Mouse (Mus musculus) neural tube, embryonic 11.5 days (tissue): ENCODE results near the gene Fhad1. TPM values are rescaled to one million over a fixed set of nuclear protein-coding genes. Genes with fewer than 3 reads are reported as not detected.
A peak's percentile ranks its signal among the peaks of the same experiment; 100 is the strongest.

Experiments
- ATAC-seq: fragments of 200-750 bp; cut with Nextera tagmentation; 2 replicates; pipeline ENCODE4 v1.8.0; 2017; ENCODE audit warnings: moderate number of reproducible peaks, mild to moderate bottlenecking, moderate TSS enrichment, moderate library complexity; ENCODE audit not compliant: insufficient read depth, low FRiP score, low TSS enrichment
- DNase-seq: peaks from one replicate; pipeline ENCODE4 v3.0.0-alpha.2; 2015; ENCODE audit warnings: low spot score
- H3K27ac ChIP-seq: fragments of 300-500 bp; sonication (generic); 2 replicates; pipeline ENCODE4 v1.5.1; 2014; ENCODE audit warnings: low read depth, mild to moderate bottlenecking, low read length
- H3K27me3 ChIP-seq: fragments of 300-500 bp; sonication (generic); 2 replicates; pipeline ENCODE4 v1.6.1; 2014; ENCODE audit warnings: mild to moderate bottlenecking, low read length, mixed read lengths; ENCODE audit not compliant: control insufficient read depth, insufficient read depth
- H3K36me3 ChIP-seq: fragments of 300-500 bp; sonication (generic); 2 replicates; pipeline ENCODE4 v1.6.1; 2014; ENCODE audit warnings: mild to moderate bottlenecking, low read length, moderate library complexity, mixed read lengths; ENCODE audit not compliant: control insufficient read depth, insufficient read depth
- H3K4me1 ChIP-seq: fragments of 300-500 bp; sonication (generic); 2 replicates; pipeline ENCODE4 v1.6.1; 2014; ENCODE audit warnings: low read length, mixed read lengths; ENCODE audit not compliant: control insufficient read depth, insufficient read depth
- H3K4me2 ChIP-seq: fragments of 300-500 bp; sonication (generic); 2 replicates; pipeline ENCODE4 v1.6.1; 2014; ENCODE audit warnings: low read depth, mild to moderate bottlenecking, moderate library complexity
- H3K4me3 ChIP-seq: fragments of 300-500 bp; sonication (generic); 2 replicates; pipeline ENCODE4 v1.5.1; 2014; ENCODE audit warnings: low read depth, low read length
- H3K9ac ChIP-seq: fragments of 300-500 bp; sonication (generic); 2 replicates; pipeline ENCODE4 v1.6.1; 2014; ENCODE audit warnings: mild to moderate bottlenecking, low read length
- H3K9me3 ChIP-seq: fragments of 300-500 bp; sonication (generic); 2 replicates; pipeline ENCODE4 v1.6.1; 2016; ENCODE audit warnings: low read length; ENCODE audit not compliant: control insufficient read depth
- WGBS: fragments of 180-500 bp; shearing (Covaris S2); extraction: QIAGEN DNeasy Blood & Tissue Kit; methylation state at CpG from one replicate; pipeline ENCODE4 v1.1.7; 2014; 5-methylcytosine and 5-hydroxymethylcytosine counted together
- polyA plus RNA-seq: library from polyadenylated mRNA; unstranded; fragments of >200 nt; fragmentation: Nextera tagmentation; extraction: Ambion mirVana; gene quantifications from 2 replicates; pipeline ENCODE4 v1.2.1, GENCODE M21; 2014

The Fhad1 gene
- polyA plus RNA-seq, 1 experiment from 2014 or later: 1.5 TPM

DNA sequence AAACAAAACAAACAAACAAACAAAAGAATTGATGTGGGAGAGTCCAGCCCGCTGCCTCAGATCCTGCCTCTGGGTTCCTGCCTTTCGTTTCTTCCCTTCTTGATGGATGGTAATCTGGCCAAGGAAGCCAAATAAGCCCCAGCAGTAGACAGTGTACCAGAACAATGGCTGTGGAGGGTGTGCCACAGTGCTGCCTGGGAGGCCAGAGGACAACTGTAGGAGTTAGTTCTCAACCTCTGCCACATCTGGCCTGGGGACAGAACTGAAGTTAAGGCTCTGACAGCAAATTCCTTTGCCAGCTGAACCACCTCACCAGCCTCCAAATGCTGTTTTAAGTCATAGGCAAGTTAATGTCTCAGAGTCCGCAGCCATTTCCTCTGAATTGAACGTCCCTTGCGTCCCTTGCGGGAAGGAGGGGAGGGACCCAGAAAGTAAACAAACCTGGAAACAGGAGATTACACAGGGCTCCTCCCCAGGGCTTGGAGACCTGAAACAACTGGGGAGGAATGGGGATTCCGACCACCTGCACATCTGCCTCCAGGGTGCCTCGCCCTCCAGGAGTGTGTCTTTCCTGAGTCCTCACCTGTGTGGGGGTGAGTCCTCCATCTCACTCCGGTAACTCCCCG lies 133.5 kb downstream of the Fhad1 start:
- no peaks in the 10 kb centered on the region for H3K9me3 ChIP-seq
- no peak overlapping the region for H3K9ac ChIP-seq

DNA sequence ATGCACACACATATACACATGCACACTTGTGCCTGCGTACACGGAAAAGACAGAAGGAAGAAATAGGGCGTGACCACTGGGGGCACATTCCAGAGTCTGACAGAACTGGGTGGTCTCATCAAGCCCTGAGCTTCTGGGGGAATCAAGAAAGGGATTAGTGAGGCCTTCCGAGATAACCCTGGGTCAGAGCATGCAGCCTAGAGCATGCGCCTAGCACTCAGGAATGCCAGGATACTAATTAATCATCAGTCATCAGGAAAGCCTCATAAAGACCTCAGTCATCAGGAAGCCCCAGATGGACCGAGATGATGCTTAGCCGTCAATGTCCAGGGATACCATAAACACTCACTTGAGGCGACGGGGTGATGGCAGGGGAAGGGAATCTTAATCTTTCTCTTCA lies 135.0 kb downstream of the Fhad1 start:
- peaks cover 8% of the 10 kb centered on the region; the same call in 1 of the 2 replicates for H3K4me1 ChIP-seq
- no peak overlapping the region for H3K27ac ChIP-seq
- no peak overlapping the region for H3K9ac ChIP-seq
- WGBS: 74% methylated on average over 9 of the region's 9 CpGs
- no peak overlapping the region for H3K4me3 ChIP-seq
- ATAC-seq: no peak
- H3K9me3 ChIP-seq: no peaks in the 10 kb centered on the region
- H3K27me3 ChIP-seq: no peaks in the 10 kb centered on the region
- H3K4me2 ChIP-seq: no peak overlapping the region
- no peak for DNase-seq
- H3K36me3 ChIP-seq: no peaks in the 10 kb centered on the region

More for the DNA sequence above, 133.5 kb downstream of the Fhad1 start:
- Histone ChIP-seq H3K27me3 (no peaks in the 10 kb centered on the region), H3K36me3 (no peaks in the 10 kb centered on the region), H3K4me1 (no peaks in the 10 kb centered on the region), H3K27ac (no peak overlapping the region), H3K4me3 (no peak overlapping the region), H3K4me2 (no peak overlapping the region)
- ATAC-seq (no peak), DNase-seq (no peak)
- 74% methylated on average over 10 of the region's 10 CpGs for WGBS

DNA sequence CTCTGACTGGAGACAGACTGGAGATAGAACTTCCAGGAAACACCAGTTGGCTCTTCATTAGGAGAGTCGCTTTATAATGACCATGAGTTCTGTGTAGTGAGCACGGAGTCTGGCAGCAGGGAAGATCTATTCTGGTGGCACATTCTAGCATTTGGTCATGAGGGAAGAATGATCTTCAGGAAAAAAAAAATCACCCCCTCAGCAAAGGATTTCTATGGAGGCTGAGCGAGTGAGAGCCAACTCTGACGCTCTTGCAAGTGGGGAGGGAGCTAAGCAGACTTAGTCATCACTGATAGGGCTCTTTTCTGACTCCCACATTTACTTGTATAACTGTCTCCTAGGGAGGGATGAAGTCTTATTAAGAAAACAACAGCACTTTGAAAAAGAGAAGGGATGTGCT lies 135.8 kb downstream of the Fhad1 start:
- ATAC-seq (no peak), DNase-seq (no peak)
- Histone ChIP-seq H3K27me3 (no peaks in the 10 kb centered on the region), H3K36me3 (no peaks in the 10 kb centered on the region), H3K4me2 (no peak overlapping the region), H3K27ac (no peak overlapping the region), H3K4me3 (no peak overlapping the region), H3K9me3 (no peaks in the 10 kb centered on the region), H3K4me1 (peaks cover 10% of the 10 kb centered on the region; the same call in 1 of the 2 replicates), H3K9ac (no peak overlapping the region)
- WGBS: 85% methylated on average over 4 of the region's 4 CpGs

DNA sequence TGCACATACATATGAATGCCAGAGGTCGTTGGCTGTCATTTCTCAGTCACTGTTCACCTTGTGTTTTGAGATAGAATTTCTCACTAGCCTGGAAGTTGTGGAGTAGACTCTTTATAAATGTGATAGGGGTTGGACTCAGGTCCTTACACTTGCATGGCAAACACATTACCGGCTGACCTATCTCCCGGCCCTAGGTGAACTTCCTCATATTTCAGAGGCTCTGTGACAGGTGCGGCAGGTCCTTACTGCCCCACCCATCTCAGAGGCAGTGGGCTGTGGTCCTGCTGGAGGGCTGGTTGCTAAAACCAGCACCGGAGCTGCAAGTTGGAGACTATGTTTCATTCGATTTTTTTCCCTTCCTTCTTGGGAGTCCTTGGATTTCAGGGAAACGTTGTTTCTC lies 136.3 kb downstream of the Fhad1 start:
- H3K4me1 ChIP-seq: peaks cover 12% of the 10 kb centered on the region; the same call in 1 of the 2 replicates
- no peak for ATAC-seq
- WGBS: 76% methylated on average over 7 of the region's 7 CpGs
- no peaks in the 10 kb centered on the region for H3K36me3 ChIP-seq
- no peak overlapping the region for H3K27ac ChIP-seq
- H3K4me3 ChIP-seq: no peak overlapping the region
- no peak for DNase-seq
- no peaks in the 10 kb centered on the region for H3K27me3 ChIP-seq
- no peak overlapping the region for H3K4me2 ChIP-seq
- H3K9me3 ChIP-seq: no peaks in the 10 kb centered on the region
- no peak overlapping the region for H3K9ac ChIP-seq

DNA sequence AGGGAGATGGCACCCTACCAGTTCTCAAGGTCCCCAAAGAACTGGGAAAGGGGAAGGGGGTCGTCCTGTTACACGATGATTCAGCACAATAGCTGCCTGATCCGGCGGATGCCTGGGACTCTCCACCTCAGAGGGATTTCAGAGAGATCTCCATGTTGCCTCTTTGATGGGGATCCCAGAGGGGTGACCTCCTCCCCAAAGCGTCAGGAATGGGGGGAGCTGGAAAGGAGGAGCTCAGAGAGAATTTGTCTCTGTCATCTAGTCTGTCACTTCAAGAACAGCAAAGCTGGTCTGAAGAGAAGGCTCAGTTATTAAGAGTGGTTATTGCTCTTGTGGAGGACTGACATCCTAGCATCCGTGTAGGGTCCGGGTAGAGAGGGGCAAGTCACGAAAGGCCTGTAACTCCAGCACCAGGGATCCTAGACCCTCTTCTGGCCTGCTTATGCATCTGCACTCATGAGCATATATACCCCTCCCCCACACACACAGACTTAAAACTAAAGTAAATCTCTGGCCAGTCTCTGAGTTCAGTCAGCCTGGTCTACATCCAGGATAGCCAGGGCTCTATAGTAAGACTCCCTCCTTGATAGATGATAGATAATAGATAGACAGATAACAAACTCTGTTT lies 139.3 kb downstream of the Fhad1 start:
- Histone ChIP-seq H3K27ac (no peak overlapping the region), H3K27me3 (no peaks in the 10 kb centered on the region), H3K4me1 (peaks cover 14% of the 10 kb centered on the region; the same call in 1 of the 2 replicates), H3K4me2 (peak overlapping the region; percentile 93), H3K9me3 (no peaks in the 10 kb centered on the region), H3K9ac (no peak overlapping the region), H3K4me3 (no peak overlapping the region; the same call in 1 of the 2 replicates), H3K36me3 (no peaks in the 10 kb centered on the region)
- ATAC-seq (no peak), DNase-seq (peak; percentile 28)
- 13% methylated on average over 8 of the region's 8 CpGs for WGBS

DNA sequence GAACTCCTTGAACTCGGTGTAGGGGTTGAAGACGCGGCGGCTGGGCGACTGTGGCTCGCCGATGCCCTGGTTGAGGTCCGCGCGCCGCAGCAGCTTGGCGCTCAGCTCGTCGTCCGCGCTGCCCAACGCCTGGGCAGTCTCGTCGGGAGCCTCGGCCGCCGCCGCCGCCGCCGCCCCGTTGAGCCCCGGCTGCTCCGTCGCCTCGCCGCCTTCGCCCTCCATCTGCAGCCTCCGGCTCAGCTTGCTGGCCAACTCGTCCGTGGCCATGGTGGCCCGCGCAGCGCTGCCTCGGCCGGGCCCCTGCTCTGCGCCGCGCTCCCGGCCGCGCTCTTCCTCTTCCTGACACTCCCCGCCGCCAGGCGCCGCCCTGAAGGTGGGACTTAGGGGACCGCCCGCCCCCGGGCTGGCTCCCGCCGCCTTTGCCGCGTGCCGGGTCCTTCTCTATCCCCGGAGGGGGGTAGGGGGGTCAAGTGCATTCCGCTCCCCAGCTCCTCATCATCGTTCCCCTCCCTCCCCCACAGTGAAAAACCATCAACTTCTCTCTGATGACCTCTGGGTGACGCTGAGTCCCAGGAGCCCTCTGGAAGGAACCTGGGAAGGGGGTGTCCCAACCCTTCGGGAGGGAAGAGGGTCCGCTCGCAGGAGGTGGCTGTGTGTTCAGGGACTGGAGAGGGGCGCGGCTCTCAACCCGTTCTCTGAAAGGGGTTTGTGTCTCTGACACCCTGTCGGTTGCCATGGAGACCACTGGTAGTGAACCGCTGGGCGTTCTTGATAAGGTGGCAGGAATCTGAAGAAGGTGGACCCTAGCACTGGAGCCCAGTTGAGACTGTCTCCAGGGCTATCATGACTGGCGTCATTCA lies 140.1 kb downstream of the Fhad1 start, which contains the start of gene Efhd2:
Efhd2 (minus strand) TSS at position 320 of the 860 bp plus-strand sequence.
- DNase-seq (peak; percentile 83), ATAC-seq (peak; percentile 82)
- Histone ChIP-seq H3K27me3 (no peaks in the 10 kb centered on the region), H3K4me2 (peak within 1 kb of the TSS; percentile 93), H3K4me1 (peaks cover 14% of the 10 kb centered on the region; the same call in 1 of the 2 replicates), H3K36me3 (no peaks in the 10 kb centered on the region), H3K9ac (peak within 1 kb of the TSS; percentile 69), H3K9me3 (no peaks in the 10 kb centered on the region), H3K4me3 (peak within 1 kb of the TSS; percentile 64), H3K27ac (no peak within 1 kb of the TSS)
- WGBS: under 1% methylated on average over 69 of the region's 73 CpGs

DNA sequence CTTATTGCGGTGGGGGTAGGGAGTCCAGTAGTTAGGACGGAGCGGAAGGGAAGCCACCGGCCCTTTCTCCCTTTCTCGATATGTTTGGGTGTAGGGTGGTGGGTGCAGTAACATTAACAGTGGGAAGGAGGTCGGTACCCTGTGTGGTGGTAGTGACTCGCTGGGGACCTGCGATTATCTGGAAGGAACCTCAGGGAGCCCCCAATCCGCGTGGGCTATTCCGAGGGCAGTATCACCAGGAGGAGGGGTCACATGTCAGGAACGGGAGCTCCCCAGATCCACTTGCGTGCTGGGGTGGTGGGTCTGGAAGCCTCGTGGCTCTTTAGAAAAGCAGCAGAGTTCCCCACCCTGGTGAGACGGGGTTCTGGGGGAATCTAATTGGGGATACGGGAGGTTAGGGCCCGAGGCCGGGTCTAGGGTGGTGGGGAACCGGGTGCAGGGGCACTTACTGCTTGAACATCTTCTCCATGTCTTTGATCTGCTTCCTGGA lies 140.7 kb downstream of the Fhad1 start:
- peaks cover 14% of the 10 kb centered on the region; the same call in 1 of the 2 replicates for H3K4me1 ChIP-seq
- 0 out of 2 replicates have a peak, but pooled peaks have one; percentile 21 for ATAC-seq

DNA sequence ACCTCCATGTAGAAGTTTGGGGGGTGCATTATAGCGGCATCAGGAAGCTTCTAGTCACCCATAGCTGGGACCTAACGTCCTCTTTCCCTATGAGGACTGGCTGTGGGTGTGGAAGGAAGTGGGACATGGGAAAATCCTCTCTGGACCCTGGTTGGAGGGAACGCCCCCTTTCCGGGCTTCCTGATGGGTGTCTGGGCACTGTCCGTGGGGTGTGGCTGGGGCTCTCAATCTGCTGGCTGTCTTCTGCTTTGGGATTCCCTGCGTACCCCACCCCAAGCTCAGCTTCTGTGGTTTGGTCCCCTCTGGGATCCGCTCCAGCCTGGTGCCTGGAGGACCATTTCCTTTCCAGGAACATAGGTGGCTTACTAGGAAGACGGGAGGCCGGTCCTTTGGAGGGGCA lies 141.9 kb downstream of the Fhad1 start:
- no peak overlapping the region for H3K4me3 ChIP-seq
- H3K4me1 ChIP-seq: peaks cover 14% of the 10 kb centered on the region; the same call in 1 of the 2 replicates

More for the DNA sequence above, 140.7 kb downstream of the Fhad1 start:
- H3K4me3 ChIP-seq: peak overlapping the region; percentile 64
- DNase-seq: no peak
- 1% methylated on average over 19 of the region's 19 CpGs for WGBS
- H3K27ac ChIP-seq: no peak overlapping the region
- no peaks in the 10 kb centered on the region for H3K27me3 ChIP-seq
- H3K36me3 ChIP-seq: no peaks in the 10 kb centered on the region
- H3K9me3 ChIP-seq: no peaks in the 10 kb centered on the region
- peak overlapping the region; percentile 69 for H3K9ac ChIP-seq
- peak overlapping the region; percentile 93 for H3K4me2 ChIP-seq

More for the DNA sequence above, 141.9 kb downstream of the Fhad1 start:
- no peak overlapping the region for H3K27ac ChIP-seq
- DNase-seq (no peak), ATAC-seq (no peak)
- H3K36me3 ChIP-seq: no peaks in the 10 kb centered on the region
- WGBS: 79% methylated on average over 9 of the region's 9 CpGs
- H3K4me2 ChIP-seq: peak overlapping the region; percentile 93
- no peaks in the 10 kb centered on the region for H3K27me3 ChIP-seq
- no peaks in the 10 kb centered on the region for H3K9me3 ChIP-seq
- H3K9ac ChIP-seq: no peak overlapping the region
